Mouse (Mus musculus): Measurements from ENCODE around the gene Vipr1.

The Vipr1 gene

GRCm38 (mm10) chr9:121619441-121619840 lies 23.1 kb upstream of the Vipr1 start:
- TF ChIP-seq GATA4 (IDR thresholded peaks at IDR 0.05; ENCODE audit: insufficient replicate concordance, low read length) = no peak

- TF ChIP-seq GATA4 (IDR thresholded peaks at IDR 0.05; ENCODE audit: insufficient replicate concordance, low read length) = no peak
These were observed 19.3 kb upstream of the Vipr1 start for GRCm38 (mm10) chr9:121623235-121623634.

GRCm38 (mm10) chr9:121624920-121625319 lies 17.6 kb upstream of the Vipr1 start:
- TF ChIP-seq GATA4 (IDR thresholded peaks at IDR 0.05; ENCODE audit: insufficient replicate concordance, low read length) = no peak

GRCm38 (mm10) chr9:121630627-121631026 lies 11.9 kb upstream of the Vipr1 start:
- no peak for TF ChIP-seq GATA4 (IDR thresholded peaks at IDR 0.05; ENCODE audit: insufficient replicate concordance, low read length)

- no peak for TF ChIP-seq GATA4 (IDR thresholded peaks at IDR 0.05; ENCODE audit: insufficient replicate concordance, low read length)
These were observed 10.6 kb upstream of the Vipr1 start for GRCm38 (mm10) chr9:121631946-121632345.

- TF ChIP-seq GATA4 (IDR thresholded peaks at IDR 0.05; ENCODE audit: insufficient replicate concordance, low read length) = no peak
These were observed 9.6 kb upstream of the Vipr1 start for GRCm38 (mm10) chr9:121632891-121633290.

- TF ChIP-seq GATA4 (IDR thresholded peaks at IDR 0.05; ENCODE audit: insufficient replicate concordance, low read length) = no peak
These were observed 9.2 kb upstream of the Vipr1 start for GRCm38 (mm10) chr9:121633306-121633705.

- TF ChIP-seq GATA4 (IDR thresholded peaks at IDR 0.05; ENCODE audit: insufficient replicate concordance, low read length) = no peak
These were observed 6.5 kb upstream of the Vipr1 start for GRCm38 (mm10) chr9:121635835-121636576.

GRCm38 (mm10) chr9:121639790-121640189 lies 2.7 kb upstream of the Vipr1 start:
- TF ChIP-seq GATA4 (IDR thresholded peaks at IDR 0.05; ENCODE audit: insufficient replicate concordance, low read length) = no peak

GRCm38 (mm10) chr9:121641235-121641915 lies 1.1 kb upstream of the Vipr1 start:
- no peak for TF ChIP-seq GATA4 (IDR thresholded peaks at IDR 0.05; ENCODE audit: insufficient replicate concordance, low read length)

- no peak for TF ChIP-seq GATA4 (IDR thresholded peaks at IDR 0.05; ENCODE audit: insufficient replicate concordance, low read length)
These were observed 515 bp upstream of the Vipr1 start, which contains the start of gene Lyzl4 for GRCm38 (mm10) chr9:121642001-121642400. Gene Lyzl4, minus strand, starts transcription at chr9:121642096.

- TF ChIP-seq GATA4 (IDR thresholded peaks at IDR 0.05; ENCODE audit: insufficient replicate concordance, low read length) = no peak; the same call in 1 of the 2 replicates
These were observed 2.3 kb downstream of the Vipr1 start for GRCm38 (mm10) chr9:121644855-121645254.

- TF ChIP-seq GATA4 (IDR thresholded peaks at IDR 0.05; ENCODE audit: insufficient replicate concordance, low read length) = no peak
These were observed 4.5 kb downstream of the Vipr1 start for GRCm38 (mm10) chr9:121647026-121647425.

- no peak for TF ChIP-seq GATA4 (IDR thresholded peaks at IDR 0.05; ENCODE audit: insufficient replicate concordance, low read length)
These were observed 11.2 kb downstream of the Vipr1 start for GRCm38 (mm10) chr9:121653668-121654067.

GRCm38 (mm10) chr9:121656322-121656721 lies 13.8 kb downstream of the Vipr1 start:
- no peak for TF ChIP-seq GATA4 (IDR thresholded peaks at IDR 0.05; ENCODE audit: insufficient replicate concordance, low read length)

GRCm38 (mm10) chr9:121657143-121657542 lies 14.6 kb downstream of the Vipr1 start:
- TF ChIP-seq GATA4 (IDR thresholded peaks at IDR 0.05; ENCODE audit: insufficient replicate concordance, low read length) = no peak

All from liver, adult (tissue).